Mouse (Mus musculus): ENCODE data around the gene Fn1.

- no peak for TF ChIP-seq CTCF (IDR thresholded peaks at IDR 0.05; ENCODE audit: low read depth)
- no peak for TF ChIP-seq EP300 (optimal IDR thresholded peaks at IDR 0.05)
These were observed 29.4 kb downstream of the Fn1 start for GRCm38 (mm10) chr1:71623625-71624024.
